Mouse (Mus musculus) Patski (cell line): ENCODE data around the gene Dnah10. TPM values are rescaled to one million over a fixed set of nuclear protein-coding genes. Genes with fewer than 3 reads are reported as not detected.

Experiments used
- ATAC-seq: fragments of 100-300 bp; one replicate; pipeline ENCODE4 v1.8.0; 2021
- CTCF ChIA-PET: fragments of 350-600 bp; sonication (Branson Sonifier 250); formaldehyde crosslinking; loops from one replicate; lab custom pipeline; 2022; ENCODE audit warnings: inconsistent platforms; lab: Charles Lee
- POLR2A ChIA-PET: fragments of 350-600 bp; sonication (Branson Sonifier 250); formaldehyde crosslinking; loops from one replicate; lab custom pipeline; 2022; ENCODE audit warnings: antibody characterized with exemption, inconsistent platforms; lab: Charles Lee
- DNase-seq: peaks from one replicate; pipeline ENCODE4 v3.0.0-alpha.2; 2011; ENCODE audit warnings: low read depth, low spot score
- H3K27me3 ChIP-seq: fragments of 371-371 bp; one replicate; pipeline ENCODE4 v1.5.1; 2021
- CTCF ChIP-seq: fragments of 100-300 bp; IDR thresholded peaks from one replicate; pipeline ENCODE4 v1.5.1; 2021
- in situ Hi-C: fragments of 300-500 bp; cut with MboI; formaldehyde crosslinking; loops from 3 replicates; pipeline ENCODE4 v1.11.1; 2018; ENCODE audit warnings: low pct_unique_long_range_greater_than_20kb, mixed read lengths
- polyA plus RNA-seq: library from polyadenylated mRNA; unstranded; gene quantifications from one replicate; pipeline ENCODE4 v1.2.3, GENCODE M21; 2021

Gene Dnah10
- polyA plus RNA-seq, 1 experiment from 2014 or later: 0.03 TPM

DNA sequence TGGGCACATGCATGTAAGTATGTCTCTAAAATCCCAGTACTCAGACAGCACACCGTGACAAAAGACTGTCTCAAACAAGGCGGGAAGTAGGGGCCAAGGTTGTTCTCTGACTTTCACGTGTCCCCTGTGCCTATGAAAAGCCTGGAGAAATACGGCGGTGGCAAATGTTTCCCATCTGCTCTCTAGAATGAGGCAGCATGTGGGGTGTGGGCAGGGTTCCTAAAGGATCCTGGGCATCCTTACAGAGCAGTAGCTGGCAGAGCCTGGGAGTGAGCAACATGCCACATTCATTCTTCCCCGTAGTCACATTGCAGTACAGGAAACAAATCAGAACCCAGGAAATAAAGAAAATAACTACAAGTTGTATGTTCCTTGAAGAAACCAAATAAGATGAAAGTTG lies 159.0 kb downstream of the Dnah10 start:
- H3K27me3 ChIP-seq: no peaks in the 10 kb centered on the region
- in situ Hi-C loops: no loop called here
- ATAC-seq: no peak
- TF ChIP-seq CTCF: no peak
- CTCF ChIA-PET: interaction anchor here (1.6 kb wide), 1 partner anchor 10 kb away, joined by 3 read pairs; no protein-coding TSS in a partner anchor
- DNase-seq: no peak
- POLR2A ChIA-PET: no interaction called here

Other genes starting within 250 kb of the Dnah10 start
- 75.6 TPM for gene Rilpl2, start 246.7 kb upstream of the Dnah10 start, polyA plus RNA-seq
- gene Snrnp35, start 242.0 kb upstream of the Dnah10 start, polyA plus RNA-seq: 20.3 TPM
- 98.2 TPM for gene Rilpl1, start 193.7 kb upstream of the Dnah10 start, polyA plus RNA-seq
- gene Tmed2, start 184.4 kb upstream of the Dnah10 start, polyA plus RNA-seq: 361 TPM
- 24.5 TPM for gene Ddx55, start 172.2 kb upstream of the Dnah10 start, polyA plus RNA-seq
- 47.7 TPM for gene Eif2b1, start 146.0 kb upstream of the Dnah10 start, polyA plus RNA-seq
- 45.0 TPM for gene Gtf2h3, start 145.9 kb upstream of the Dnah10 start, polyA plus RNA-seq
- 54.5 TPM for gene Atp6v0a2, start 96.5 kb upstream of the Dnah10 start, polyA plus RNA-seq
- 26.5 TPM for gene Ccdc92, start 137.3 kb downstream of the Dnah10 start, polyA plus RNA-seq
- 121 TPM for gene Zfp664, start 137.6 kb downstream of the Dnah10 start, polyA plus RNA-seq